Mouse (Mus musculus): ENCODE measurements around the gene Gm9958.

Gene Gm9958

GRCm38 (mm10) chr5:90414142-90414924 lies 47.3 kb downstream of the Gm9958 start:
- no peak for DNase-seq

GRCm38 (mm10) chr5:90414925-90415295 lies 47.9 kb downstream of the Gm9958 start:
- DNase-seq = no peak

Data from kidney, postnatal 10 days (tissue).